Mouse (Mus musculus): ENCODE results near the gene Ptpru.

Ptpru gene

DNA sequence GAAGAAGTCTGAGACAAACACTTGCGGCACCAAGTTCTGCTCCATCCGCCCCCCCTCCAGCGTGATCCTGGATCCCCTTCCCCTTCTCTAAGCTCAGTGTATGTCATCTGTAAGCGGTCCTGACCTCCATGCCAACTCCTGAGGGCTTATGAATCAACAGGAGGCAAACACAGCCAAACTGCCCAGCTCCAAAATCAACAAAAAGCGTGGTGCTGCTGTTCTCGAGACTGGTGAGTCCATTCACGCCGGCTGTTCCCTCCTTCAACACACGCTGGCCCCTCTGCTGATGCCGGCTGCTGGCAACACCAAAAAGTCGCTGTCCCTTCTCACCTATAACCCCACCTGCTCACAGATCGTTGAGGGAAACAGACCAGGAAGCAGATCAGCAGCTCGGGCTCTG, 95.1 kb downstream of the Ptpru start:
- in situ Hi-C loops (cut with MboI; ENCODE audit: low pct_unique_long_range_greater_than_20kb in 1 of 2, low sequenced_read_pairs in 2 of 2, unreplicated experiment in 1 of 2), result no loop called here

DNA sequence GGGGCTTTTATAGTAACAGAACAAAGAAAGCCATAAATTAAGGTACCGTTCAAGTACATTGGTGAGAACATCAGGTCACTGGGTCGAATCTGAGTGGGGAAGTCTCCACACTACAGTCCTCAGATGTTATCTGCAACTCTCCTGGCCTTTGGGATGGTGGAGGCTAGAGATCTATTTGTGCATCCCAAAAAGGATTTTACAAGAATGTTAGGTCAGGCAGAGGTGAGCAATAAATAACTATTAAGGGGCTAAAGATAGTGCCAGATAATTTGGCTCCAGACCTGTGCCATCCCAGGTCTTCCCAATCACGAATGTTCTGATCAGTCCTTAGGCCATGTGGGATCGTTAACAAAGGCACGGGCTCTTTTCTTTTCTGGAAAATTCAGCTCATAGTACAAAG, 97.5 kb downstream of the Ptpru start:
- in situ Hi-C loops (cut with MboI; ENCODE audit: low pct_unique_long_range_greater_than_20kb in 1 of 2, low sequenced_read_pairs in 2 of 2, unreplicated experiment in 1 of 2), result no loop called here

DNA sequence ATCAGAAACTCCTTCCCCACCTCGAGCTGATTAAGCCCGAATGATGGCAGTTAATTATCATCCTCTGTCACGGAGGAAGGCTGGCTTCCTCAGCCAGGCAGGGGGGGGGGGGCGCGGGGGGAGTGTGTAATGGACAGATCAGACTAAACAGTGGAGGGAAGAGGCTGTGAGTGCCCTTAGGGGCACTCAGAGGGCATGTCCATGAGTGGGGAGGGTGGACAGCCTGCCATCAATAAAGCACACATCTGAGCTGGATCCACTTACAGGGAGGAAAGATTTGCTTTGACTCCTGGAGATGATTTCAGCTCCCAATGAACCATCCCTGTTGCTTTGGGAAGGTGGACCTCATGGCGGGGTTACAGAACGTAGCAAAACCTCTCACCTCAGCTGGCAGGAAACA, 109.5 kb downstream of the Ptpru start:
- in situ Hi-C loops (cut with MboI; ENCODE audit: low pct_unique_long_range_greater_than_20kb in 1 of 2, low sequenced_read_pairs in 2 of 2, unreplicated experiment in 1 of 2), result loop anchor here in 1 of 2 experiments (5.0 kb wide), 1 partner anchor 109 kb away; the partner anchor contains the start of gene Ptpru

GRCm38 (mm10) chr4:131723415-131724080, 114.5 kb downstream of the Ptpru start:
- in situ Hi-C loops (cut with MboI; ENCODE audit: low pct_unique_long_range_greater_than_20kb in 1 of 2, low sequenced_read_pairs in 2 of 2, unreplicated experiment in 1 of 2), result no loop called here

DNA sequence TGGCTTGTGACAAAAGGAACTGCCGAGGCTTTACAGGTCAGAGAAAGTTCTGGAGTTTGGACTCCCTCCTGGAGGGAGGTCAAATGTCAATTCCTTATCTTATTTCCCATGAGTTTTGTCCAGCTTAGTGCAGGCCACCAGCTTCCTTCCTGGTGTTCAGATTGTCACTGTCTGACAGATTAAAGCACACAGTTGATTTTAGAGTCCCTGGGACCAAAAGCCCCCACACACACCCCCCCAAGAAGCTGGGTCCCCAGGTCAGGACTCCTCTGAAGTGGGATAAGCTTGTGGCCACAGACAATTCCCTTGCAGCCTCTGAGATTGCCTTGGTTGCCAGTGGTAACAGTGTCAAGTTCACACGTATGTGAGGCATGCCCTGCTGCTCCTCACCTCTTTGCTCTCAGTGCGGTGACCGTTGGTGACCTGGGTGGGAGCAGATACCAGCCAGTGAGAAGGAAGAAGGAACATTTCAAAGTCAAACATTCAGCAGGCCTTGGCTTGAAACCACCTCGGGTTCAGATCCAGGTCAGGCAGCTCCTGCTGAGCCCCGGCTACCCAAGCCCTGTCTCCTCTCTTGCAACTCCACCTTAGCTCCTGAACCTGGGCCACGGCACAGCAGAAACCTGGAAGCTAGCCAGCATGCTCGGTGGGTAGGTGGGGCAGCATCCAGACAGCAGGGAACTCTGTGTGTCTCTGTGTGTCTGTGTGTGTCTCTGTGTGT, 115.8 kb downstream of the Ptpru start:
- in situ Hi-C loops (cut with MboI; ENCODE audit: low pct_unique_long_range_greater_than_20kb in 1 of 2, low sequenced_read_pairs in 2 of 2, unreplicated experiment in 1 of 2), result no loop called here

GRCm38 (mm10) chr4:131719151-131719550, 118.9 kb downstream of the Ptpru start:
- in situ Hi-C loops (cut with MboI; ENCODE audit: low pct_unique_long_range_greater_than_20kb in 1 of 2, low sequenced_read_pairs in 2 of 2, unreplicated experiment in 1 of 2), result no loop called here
